Mouse (Mus musculus) megakaryocyte-erythroid progenitor cell, adult 5-6 weeks (primary cell): ENCODE measurements around the gene Hnrnpr. TPM values are rescaled to one million over a fixed set of nuclear protein-coding genes. Genes with fewer than 3 reads are reported as not detected.

Experiments used
- ATAC-seq: replicated peaks from 2 replicates; pipeline ENCODE4 v1.8.0; 2016; ENCODE audit warnings: mild to moderate bottlenecking, inconsistent platforms; ENCODE audit not compliant: severe bottlenecking, poor library complexity, low FRiP score, low TSS enrichment
- total RNA-seq, 2 experiments: library from RNA; stranded (forward) in 1 of 2; stranded (reverse) in 1 of 2; fragments of 200-1000, 215-1000 nt in 1 of 2; fragments of >200 nt in 1 of 2; fragmentation: Nextera tagmentation in 1 of 2; gene quantifications; 2 replicates each; pipeline ENCODE4 v1.2.3; 2014 to 2017

Hnrnpr gene
- total RNA-seq, 2 experiments from 2014 or later: 115 to 222 TPM

DNA sequence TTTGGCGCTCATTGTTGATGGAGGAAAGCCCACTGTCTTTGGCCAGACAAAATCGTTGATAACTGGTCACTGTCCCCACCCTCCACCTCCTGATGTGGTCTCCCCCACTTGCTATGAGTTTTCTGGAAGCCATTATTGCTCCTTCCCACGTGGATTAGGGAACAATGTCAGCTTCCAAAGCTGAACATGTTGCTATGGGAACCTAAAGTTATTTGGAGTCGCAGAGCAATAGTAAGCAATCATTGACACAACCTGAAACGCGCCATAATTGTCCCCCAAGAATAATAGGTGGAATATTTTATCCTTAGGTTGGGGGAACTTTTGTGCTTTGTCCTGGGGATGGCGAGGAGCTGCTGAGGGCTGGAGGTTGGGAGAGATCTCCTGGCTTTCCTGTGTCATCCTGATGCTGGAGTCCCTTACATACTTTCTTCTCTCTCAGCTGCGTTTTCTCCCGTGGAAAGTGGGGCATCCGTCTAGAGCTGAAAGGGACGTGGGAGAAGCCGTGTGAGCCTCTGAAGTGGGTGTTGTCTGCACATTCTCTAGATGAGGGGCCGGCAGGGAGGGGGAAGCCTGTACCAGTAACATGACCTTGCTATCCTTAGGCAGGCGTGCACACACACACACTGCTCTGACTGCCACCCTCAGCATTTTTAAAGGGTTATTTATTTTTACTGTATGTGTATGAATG, 62.9 kb downstream of the Hnrnpr start:
- no peak for ATAC-seq

DNA sequence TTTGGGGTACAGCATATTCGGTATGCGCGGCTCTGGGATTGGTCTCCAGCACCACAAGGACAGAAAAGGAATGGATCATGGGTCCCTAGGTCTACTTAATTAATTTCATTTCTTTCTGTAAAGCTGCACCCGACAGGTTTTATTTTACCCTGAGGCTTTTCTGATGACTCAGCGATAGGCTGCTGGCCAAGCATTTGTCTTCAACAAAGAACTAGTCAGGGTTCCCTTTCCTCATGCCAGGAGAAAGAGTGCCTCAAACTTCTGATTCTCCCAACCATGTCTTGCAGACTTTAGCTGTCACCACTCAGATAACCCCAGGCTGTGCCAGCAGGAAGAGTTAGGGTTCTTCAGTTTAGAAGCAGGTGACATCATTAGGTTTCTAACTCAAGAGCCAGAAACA, 66.3 kb downstream of the Hnrnpr start:
- ATAC-seq: no peak

DNA sequence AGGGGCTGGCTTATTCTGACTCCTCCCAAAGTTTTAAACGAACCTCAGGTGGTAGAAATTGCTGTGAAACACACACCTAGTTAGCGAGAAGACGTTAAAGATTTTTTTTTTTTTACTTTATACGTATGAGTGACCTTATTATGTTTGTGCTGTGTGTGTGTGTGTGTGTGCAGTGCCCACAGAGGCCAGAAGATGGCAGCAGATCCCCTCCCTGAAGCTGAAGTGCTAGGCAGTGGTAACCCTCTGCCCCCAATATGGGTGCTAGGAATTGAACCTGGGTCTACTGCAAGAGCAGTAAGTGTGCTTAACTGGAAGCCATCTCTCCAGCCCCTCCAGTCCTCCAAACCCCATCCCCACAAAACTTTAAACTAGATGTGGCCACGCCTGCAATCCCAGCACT, 72.3 kb downstream of the Hnrnpr start:
- no peak for ATAC-seq

DNA sequence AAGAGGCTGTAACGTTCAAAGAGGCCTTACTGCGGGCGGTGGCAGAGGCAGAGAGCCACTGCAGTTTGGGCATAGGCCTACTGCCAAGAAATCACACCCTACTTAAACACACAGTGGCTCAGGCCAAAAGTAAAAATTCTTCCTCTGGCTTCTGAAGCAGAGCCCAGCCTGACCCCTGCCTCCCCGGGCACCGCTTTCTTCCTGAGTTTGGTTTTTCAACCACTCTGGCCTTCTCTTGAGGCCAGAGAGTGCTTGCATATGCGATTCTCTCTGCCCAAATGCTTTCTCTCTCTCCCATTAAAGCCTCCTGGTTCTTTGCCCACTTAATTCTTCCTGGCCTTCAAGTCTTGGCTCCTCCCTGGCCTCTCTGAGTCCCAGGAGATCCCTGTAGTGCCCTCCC, 73.1 kb downstream of the Hnrnpr start:
- ATAC-seq: no peak

DNA sequence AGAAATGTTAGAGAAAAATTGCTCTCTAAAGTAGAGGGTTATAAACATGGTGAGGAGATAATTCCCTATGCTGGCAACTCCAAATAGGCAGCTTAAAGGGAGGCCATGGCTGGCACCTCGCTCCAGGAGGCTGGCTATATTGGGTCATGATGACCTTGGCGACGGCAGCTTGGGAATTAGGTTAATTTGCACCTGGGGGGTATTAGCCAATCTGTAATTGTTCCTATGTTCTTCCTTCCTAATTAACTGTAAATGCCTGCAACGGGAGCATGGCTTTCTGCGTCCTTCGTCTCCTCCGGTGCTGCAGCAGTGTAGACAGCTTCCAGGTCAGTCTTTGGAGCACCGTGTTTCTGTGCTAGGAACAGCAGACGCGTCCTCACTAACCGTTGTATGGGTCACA, 76.5 kb downstream of the Hnrnpr start:
- ATAC-seq: no peak

DNA sequence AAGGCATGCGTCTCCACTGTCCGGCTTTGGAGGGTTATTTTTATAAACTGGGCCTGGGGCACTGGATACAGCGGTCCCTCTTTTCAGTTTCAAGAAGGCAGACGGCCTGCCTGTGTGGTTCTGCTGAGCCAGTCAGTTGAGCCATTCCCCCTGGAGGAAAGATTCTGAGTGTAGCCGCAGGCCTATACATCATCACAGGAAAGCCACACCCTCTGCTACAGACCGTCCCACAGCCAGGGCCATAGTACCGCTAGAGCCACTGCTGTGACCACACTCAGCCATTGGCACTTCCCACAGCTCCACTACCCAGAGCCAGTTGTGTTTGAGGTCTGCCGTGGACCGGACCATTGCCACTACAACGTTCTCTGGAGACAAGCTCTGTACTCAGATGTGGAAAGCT, 91.1 kb downstream of the Hnrnpr start:
- ATAC-seq: no peak

DNA sequence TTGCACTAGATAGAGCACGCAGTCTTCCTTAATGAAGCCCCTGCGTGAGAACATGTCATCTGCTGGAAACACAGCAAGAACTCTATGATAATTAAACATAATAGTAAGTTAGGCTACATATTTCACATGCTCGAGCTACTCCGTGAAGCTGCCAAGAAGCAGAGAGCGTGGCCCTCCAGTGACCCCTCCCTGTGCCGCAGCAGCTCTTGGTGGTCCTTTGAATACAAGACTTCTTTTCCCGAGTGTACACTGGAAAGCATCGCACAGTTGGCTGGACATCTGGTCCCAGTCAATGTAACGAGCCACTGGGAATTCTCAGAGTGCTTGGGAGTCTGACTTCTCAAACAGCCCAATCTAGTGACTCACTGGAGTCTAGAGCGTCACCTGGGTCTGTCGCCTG, 97.1 kb downstream of the Hnrnpr start:
- no peak for ATAC-seq

Other genes with a start within 250 kb of the Hnrnpr start
- 1.5 and 7.8 TPM in 2 replicates for gene Id3, start 167.4 kb upstream of the Hnrnpr start, total RNA-seq (2014; fragmentation: Nextera tagmentation)
- gene Id3, start 167.4 kb upstream of the Hnrnpr start, total RNA-seq (2017): 1.9 and 3.1 TPM in 2 replicates
- gene E2f2, start 138.5 kb upstream of the Hnrnpr start, total RNA-seq (2014; fragmentation: Nextera tagmentation): 11.1 and 17.0 TPM in 2 replicates
- 4.5 and 10.2 TPM in 2 replicates for gene E2f2, start 138.5 kb upstream of the Hnrnpr start, total RNA-seq (2017)
- not detected in 2 replicates for gene Asap3, start 104.6 kb upstream of the Hnrnpr start, total RNA-seq (2014; fragmentation: Nextera tagmentation)
- gene Asap3, start 104.6 kb upstream of the Hnrnpr start, total RNA-seq (2017): not detected in 2 replicates
- gene Tcea3, start 63.2 kb upstream of the Hnrnpr start, total RNA-seq (2014; fragmentation: Nextera tagmentation): not detected in 2 replicates
- gene Tcea3, start 63.2 kb upstream of the Hnrnpr start, total RNA-seq (2017): not detected in 2 replicates
- 7.3 and 9.4 TPM in 2 replicates for gene Zfp46, start 26.3 kb upstream of the Hnrnpr start, total RNA-seq (2014; fragmentation: Nextera tagmentation)
- gene Zfp46, start 26.3 kb upstream of the Hnrnpr start, total RNA-seq (2017): 8.0 and 9.0 TPM in 2 replicates
- not detected in 2 replicates for gene Htr1d, start 112.6 kb downstream of the Hnrnpr start, total RNA-seq (2014; fragmentation: Nextera tagmentation)
- gene Htr1d, start 112.6 kb downstream of the Hnrnpr start, total RNA-seq (2017): not detected in 2 replicates
- gene 6030445D17Rik, start 151.3 kb downstream of the Hnrnpr start, total RNA-seq (2014; fragmentation: Nextera tagmentation): not detected in 2 replicates
- 1.2 TPM in 1 of 2 replicates, not detected in the other for gene 6030445D17Rik, start 151.3 kb downstream of the Hnrnpr start, total RNA-seq (2017)
- 4.0 and 13.9 TPM in 2 replicates for gene Luzp1, start 158.8 kb downstream of the Hnrnpr start, total RNA-seq (2014; fragmentation: Nextera tagmentation)
- 2.3 and 3.7 TPM in 2 replicates for gene Luzp1, start 158.8 kb downstream of the Hnrnpr start, total RNA-seq (2017)